Mouse (Mus musculus) lung, postnatal 0 days (tissue): ENCODE measurements at regions not wholly inside any gene's neighbourhood (a gene's known extent, or its start where the extent isn't known, plus 50 kb on each side); places are given as distances from the start of the nearest gene placed in this dataset.

Experiments used
- CTCF ChIP-seq: IDR thresholded peaks from 2 replicates; pipeline ENCODE4 v1.5.1; 2016; ENCODE audit warnings: antibody characterized with exemption, mild to moderate bottlenecking
- EP300 ChIP-seq: IDR thresholded peaks from 2 replicates; pipeline ENCODE4 v1.6.1; 2016; ENCODE audit warnings: antibody characterized with exemption, mild to moderate bottlenecking, control low read depth

- TF ChIP-seq EP300 (no peak), CTCF (no peak)
Measured at GRCm38 (mm10) chr4:69197577-69197976, 243.4 kb upstream of the Brinp1 start.
